13 mouse cellular contexts compared by ENCODE assay signal in genomic region chr19:55708031-55708554, GRCm38 (mm10).
"Had no signal": no experiment of that assay in that cellular context is flagged by ENCODE, and none has a peak within 500 bp of the region (broad histone marks: within the 10 kb centered on the region; RNA-seq: fewer than 3 reads in every experiment).

No protein-coding gene starts in this region.

- H3K4me2 ChIP-seq: liver, embryonic 11.5 days; liver, embryonic 15.5 days; lung, embryonic 14.5 days; neural tube, embryonic 15.5 days had no signal

- H3K9ac ChIP-seq: liver, embryonic 15.5 days; lung, embryonic 14.5 days; neural tube, embryonic 15.5 days had no signal

- H3K27me3 ChIP-seq: neural tube, embryonic 15.5 days had no signal

- H3K36me3 ChIP-seq: liver, embryonic 15.5 days; midbrain, embryonic 10.5 days; neural tube, embryonic 15.5 days had no signal

- DNase-seq: kidney, adult 11 months; layer of hippocampus, postnatal 36 days; lung, embryonic 14.5 days; lung, postnatal 10 days; lung, postnatal 4 days; midbrain, embryonic 14.5 days; thymus, postnatal 4 days had no signal

- H3K4me1 ChIP-seq: liver, embryonic 15.5 days; neural tube, embryonic 15.5 days had no signal

- H3K27ac ChIP-seq: liver, embryonic 15.5 days; midbrain, embryonic 10.5 days; neural tube, embryonic 15.5 days; stomach, postnatal 0 days had no signal

- H3K4me3 ChIP-seq: liver, embryonic 15.5 days; midbrain, embryonic 10.5 days; myocyte; neural tube, embryonic 15.5 days had no signal

- H3K9me3 ChIP-seq: liver, embryonic 15.5 days; midbrain, embryonic 10.5 days; neural tube, embryonic 15.5 days had no signal
